In the genomic region with DNA sequence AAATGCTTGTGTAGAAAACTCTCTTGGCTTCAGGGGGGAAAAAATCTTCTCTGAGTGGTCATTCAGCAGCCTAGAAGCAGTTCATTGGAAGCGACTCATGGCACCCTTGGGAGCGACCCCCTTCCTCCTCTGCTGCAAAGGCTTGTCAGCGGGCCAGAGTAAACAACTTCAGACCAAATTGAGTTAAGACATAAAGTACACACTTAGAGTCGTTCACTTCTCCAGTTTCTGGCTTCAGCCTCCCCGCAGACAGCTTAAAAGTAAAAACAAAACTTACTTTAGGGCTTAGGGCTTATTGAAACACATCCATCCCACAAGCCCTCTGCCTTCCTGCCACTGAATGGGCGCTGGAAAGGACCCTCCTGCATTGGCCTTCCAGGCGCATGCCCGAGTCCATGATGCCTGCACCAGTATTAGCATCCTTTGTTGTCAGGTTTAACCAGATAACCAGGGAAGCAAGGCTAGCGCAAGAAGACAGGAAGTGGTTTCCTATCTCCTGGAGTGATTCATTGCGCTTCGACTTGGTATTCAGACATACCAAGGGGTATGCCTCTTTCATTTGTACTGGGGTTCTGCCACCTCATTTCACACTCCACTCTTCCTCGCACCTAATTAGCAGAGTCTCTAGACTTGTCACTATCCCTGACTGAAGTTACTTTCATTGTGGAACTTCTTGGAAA, we compare ENCODE assay signal across 9 mouse cellular contexts.
A peak's percentile ranks its signal among the peaks of the same experiment; 100 is the strongest.
DNase-seq lines count a peak whose midpoint lies in the region; ATAC-seq lines count a peak whose summit lies in the region.
"Had no signal": no experiment of that assay in that cellular context is flagged by ENCODE, and none has a peak within 500 bp of the region (broad histone marks: within the 10 kb centered on the region; RNA-seq: fewer than 3 reads in every experiment).

No protein-coding gene starts in this region.

- H3K9me3 ChIP-seq in hindbrain, embryonic 11.5 days (ENCODE audit: control insufficient read depth, low read length) = no peaks in the 10 kb centered on the region
- H3K9me3 ChIP-seq in hindbrain, embryonic 16.5 days (ENCODE audit: control insufficient read depth, low read length) = no peaks in the 10 kb centered on the region
- no peaks in the 10 kb centered on the region for H3K9me3 ChIP-seq in embryonic facial prominence, embryonic 12.5 days
- no peaks in the 10 kb centered on the region for H3K9me3 ChIP-seq in forebrain, embryonic 13.5 days (replicated peaks)
- H3K9me3 ChIP-seq: liver, embryonic 15.5 days had no signal

- no peak overlapping the region for H3K4me2 ChIP-seq in hindbrain, embryonic 11.5 days (replicated peaks; ENCODE audit: low read depth, low read length)
- H3K4me2 ChIP-seq in hindbrain, embryonic 16.5 days (ENCODE audit: low read length) = no peak overlapping the region
- H3K4me2 ChIP-seq in embryonic facial prominence, embryonic 12.5 days (replicated peaks) = no peak overlapping the region
- no peak overlapping the region for H3K4me2 ChIP-seq in forebrain, embryonic 13.5 days
- H3K4me2 ChIP-seq: liver, embryonic 15.5 days had no signal

- DNase-seq in hindbrain, embryonic 11.5 days (ENCODE audit: low spot score) = peak; percentile 1
- peak; percentile 67 for DNase-seq in heart, postnatal 4 days
- peak; percentile 58 for DNase-seq in lung, postnatal 36 days
- DNase-seq in layer of hippocampus, adult 9-11 months = no peak
- no peak for DNase-seq in thymus, adult 18-20 months

- no peaks in the 10 kb centered on the region for H3K36me3 ChIP-seq in hindbrain, embryonic 11.5 days (ENCODE audit: control insufficient read depth, insufficient read depth, low read length)
- H3K36me3 ChIP-seq in hindbrain, embryonic 16.5 days (ENCODE audit: control insufficient read depth, insufficient read depth, low read length) = no peaks in the 10 kb centered on the region
- no peaks in the 10 kb centered on the region for H3K36me3 ChIP-seq in embryonic facial prominence, embryonic 12.5 days
- no peaks in the 10 kb centered on the region for H3K36me3 ChIP-seq in forebrain, embryonic 13.5 days (ENCODE audit: poor library complexity, severe bottlenecking)
- H3K36me3 ChIP-seq: liver, embryonic 15.5 days had no signal

- H3K27me3 ChIP-seq in hindbrain, embryonic 11.5 days (ENCODE audit: control insufficient read depth, insufficient read depth, low read length) = no peaks in the 10 kb centered on the region
- no peaks in the 10 kb centered on the region for H3K27me3 ChIP-seq in hindbrain, embryonic 16.5 days (replicated peaks; ENCODE audit: control insufficient read depth, insufficient read depth, low read length)
- H3K27me3 ChIP-seq in embryonic facial prominence, embryonic 12.5 days = no peaks in the 10 kb centered on the region
- no peaks in the 10 kb centered on the region for H3K27me3 ChIP-seq in forebrain, embryonic 13.5 days
- H3K27me3 ChIP-seq: liver, embryonic 15.5 days had no signal

- no peak for ATAC-seq in hindbrain, embryonic 11.5 days (ENCODE audit: low FRiP score)
- no peak for ATAC-seq in hindbrain, embryonic 16.5 days
- ATAC-seq in embryonic facial prominence, embryonic 12.5 days (ENCODE audit: insufficient number of reproducible peaks, insufficient read depth, low FRiP score, low TSS enrichment) = peak; percentile 69; the same call in 1 of the 2 replicates
- ATAC-seq in forebrain, embryonic 13.5 days = no peak

- WGBS in hindbrain, embryonic 11.5 days = 69% methylated on average over 12 of the region's 12 CpGs
- 73% methylated on average over 12 of the region's 12 CpGs for WGBS in hindbrain, embryonic 16.5 days
- 44% methylated on average over 12 of the region's 12 CpGs for WGBS in embryonic facial prominence, embryonic 12.5 days
- WGBS in forebrain, embryonic 13.5 days = 82% methylated on average over 12 of the region's 12 CpGs

- no peaks in the 10 kb centered on the region for H3K4me1 ChIP-seq in hindbrain, embryonic 11.5 days (replicated peaks; ENCODE audit: control insufficient read depth, insufficient read depth, low read length)
- H3K4me1 ChIP-seq in hindbrain, embryonic 16.5 days (ENCODE audit: control insufficient read depth, insufficient read depth, low read depth, low read length) = no peaks in the 10 kb centered on the region
- peaks cover 20% of the 10 kb centered on the region; the same call in 1 of the 2 replicates for H3K4me1 ChIP-seq in embryonic facial prominence, embryonic 12.5 days
- H3K4me1 ChIP-seq in forebrain, embryonic 13.5 days = no peaks in the 10 kb centered on the region
- H3K4me1 ChIP-seq: liver, embryonic 15.5 days had no signal

- no peak overlapping the region for H3K4me3 ChIP-seq in hindbrain, embryonic 11.5 days (ENCODE audit: low read depth, low read length)
- no peak overlapping the region for H3K4me3 ChIP-seq in hindbrain, embryonic 16.5 days (ENCODE audit: low read length)
- no peak overlapping the region for H3K4me3 ChIP-seq in embryonic facial prominence, embryonic 12.5 days
- no peak overlapping the region for H3K4me3 ChIP-seq in forebrain, embryonic 13.5 days
- H3K4me3 ChIP-seq: liver, embryonic 15.5 days had no signal

- H3K9ac ChIP-seq in hindbrain, embryonic 11.5 days (ENCODE audit: low read depth, low read length) = no peak overlapping the region
- no peak overlapping the region for H3K9ac ChIP-seq in hindbrain, embryonic 16.5 days (ENCODE audit: low read depth, low read length)
- no peak overlapping the region for H3K9ac ChIP-seq in embryonic facial prominence, embryonic 12.5 days
- no peak overlapping the region for H3K9ac ChIP-seq in forebrain, embryonic 13.5 days
- H3K9ac ChIP-seq: liver, embryonic 15.5 days had no signal

- no peak overlapping the region for H3K27ac ChIP-seq in hindbrain, embryonic 11.5 days (ENCODE audit: low read depth, low read length)
- H3K27ac ChIP-seq in hindbrain, embryonic 16.5 days (ENCODE audit: low read depth, low read length) = no peak overlapping the region
- peak overlapping the region; percentile 77 for H3K27ac ChIP-seq in embryonic facial prominence, embryonic 12.5 days
- no peak overlapping the region for H3K27ac ChIP-seq in forebrain, embryonic 13.5 days
- H3K27ac ChIP-seq: liver, embryonic 15.5 days had no signal

Comparison
In these comparisons a context has a peak if more than half of its experiments do, and no peak if none do; other contexts are left out.
1. DNase-seq: peak in hindbrain, embryonic 11.5 days (single experiment), heart, postnatal 4 days (single experiment) and lung, postnatal 36 days (single experiment); none in layer of hippocampus, adult 9-11 months (single experiment) and thymus, adult 18-20 months (0 of 2).